Mouse (Mus musculus) olfactory bulb, adult 2 months (tissue): Measurements from ENCODE around the gene Ces3b. TPM values are rescaled to one million over a fixed set of nuclear protein-coding genes. Genes with fewer than 3 reads are reported as not detected.
"Not testable (repeated sequence)": the region's sequence is repeated elsewhere in the genome, so short reads cannot be mapped to it uniquely, and the experiment has no call there.

Source experiments
- H3K27ac ChIP-seq: fragments of 200-500 bp; 2 replicates; pipeline ENCODE4 v1.5.1; 2012; ENCODE audit warnings: low read depth, low read length; ENCODE audit not compliant: insufficient read depth
- H3K4me1 ChIP-seq: fragments of 200-500 bp; 2 replicates; pipeline ENCODE4 v1.6.1; 2012; ENCODE audit warnings: low read length; ENCODE audit not compliant: control insufficient read depth, insufficient read depth
- H3K4me3 ChIP-seq: fragments of 200-500 bp; 2 replicates; pipeline ENCODE4 v1.5.1; 2012; ENCODE audit warnings: mild to moderate bottlenecking, low read depth, low read length, moderate library complexity; ENCODE audit not compliant: insufficient read depth
- CTCF ChIP-seq: fragments of 200-500 bp; IDR thresholded peaks from 2 replicates; pipeline ENCODE4 v1.5.1; 2012; ENCODE audit warnings: low read depth, mild to moderate bottlenecking, low read length, moderate library complexity; ENCODE audit not compliant: insufficient read depth
- POLR2A ChIP-seq: fragments of 200-500 bp; IDR thresholded peaks from 2 replicates; pipeline ENCODE4 v1.6.1; 2012; ENCODE audit warnings: mild to moderate bottlenecking, low read depth, low read length, moderate library complexity; ENCODE audit not compliant: insufficient read depth
- WGBS: fragments of 180-500 bp; shearing (Covaris S2); methylation state at CpG from one replicate; pipeline ENCODE4 v1.1.7; 2018; 5-methylcytosine and 5-hydroxymethylcytosine counted together
- polyA plus RNA-seq: library from polyadenylated mRNA; stranded (reverse); fragments of >200 nt; gene quantifications from 2 replicates; pipeline ENCODE4 v1.2.4, GENCODE M21; 2012; ENCODE audit warnings: low replicate concordance; ENCODE audit not compliant: missing spikeins, insufficient read depth, insufficient read length

The Ces3b gene
- polyA plus RNA-seq, 1 experiment: not detected

GRCm38 (mm10) chr8:105077071-105077470, 6.5 kb upstream of the Ces3b start:
- no peak overlapping the region for H3K27ac ChIP-seq
- H3K4me1 ChIP-seq: no peaks in the 10 kb centered on the region
- TF ChIP-seq POLR2A (no peak), CTCF (no peak)
- 65% methylated on average over 6 of the region's 6 CpGs for WGBS
- H3K4me3 ChIP-seq: no peak overlapping the region

- no peak overlapping the region for H3K27ac ChIP-seq
- WGBS: 88% methylated on average over 5 of the region's 5 CpGs
- no peak overlapping the region for H3K4me3 ChIP-seq
- TF ChIP-seq POLR2A (no peak), CTCF (no peak)
- no peaks in the 10 kb centered on the region for H3K4me1 ChIP-seq
These were observed 5.0 kb upstream of the Ces3b start for GRCm38 (mm10) chr8:105078591-105078990.

DNA sequence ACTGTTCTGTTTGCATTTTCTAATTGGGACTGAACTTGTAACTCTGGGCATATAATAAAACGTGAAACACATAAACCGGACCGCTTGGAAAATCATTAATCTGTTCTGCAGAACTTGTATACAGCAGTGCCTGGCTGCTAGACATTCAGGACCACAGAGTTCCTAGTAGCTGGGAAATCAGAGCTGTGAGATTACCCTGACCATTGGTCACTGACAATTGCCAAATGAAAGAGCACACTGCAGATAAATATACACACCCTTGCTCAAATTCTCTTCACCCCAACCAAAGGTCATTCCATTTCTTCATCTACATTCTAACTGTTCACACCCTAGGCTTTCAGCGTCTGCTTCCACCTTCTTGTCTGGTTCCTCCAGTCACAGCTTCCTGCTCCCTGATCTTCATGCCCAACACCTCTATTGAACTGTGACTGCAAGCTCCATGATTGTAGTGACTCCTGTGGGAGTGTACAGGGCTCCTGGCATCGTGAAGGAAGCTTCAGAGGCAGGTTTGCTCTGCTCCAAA, 2.7 kb upstream of the Ces3b start:
- WGBS: 78% methylated on average over 5 of the region's 5 CpGs
- no peak for TF ChIP-seq CTCF
- no peak for TF ChIP-seq POLR2A
- no peak overlapping the region for H3K27ac ChIP-seq
- no peak overlapping the region for H3K4me3 ChIP-seq
- H3K4me1 ChIP-seq: no peaks in the 10 kb centered on the region

GRCm38 (mm10) chr8:105088166-105088565, 4.6 kb downstream of the Ces3b start:
- H3K4me3 ChIP-seq, H3K4me1 ChIP-seq, H3K27ac ChIP-seq: not testable (repeated sequence)
- 76% methylated on average over 5 of the region's 5 CpGs for WGBS

DNA sequence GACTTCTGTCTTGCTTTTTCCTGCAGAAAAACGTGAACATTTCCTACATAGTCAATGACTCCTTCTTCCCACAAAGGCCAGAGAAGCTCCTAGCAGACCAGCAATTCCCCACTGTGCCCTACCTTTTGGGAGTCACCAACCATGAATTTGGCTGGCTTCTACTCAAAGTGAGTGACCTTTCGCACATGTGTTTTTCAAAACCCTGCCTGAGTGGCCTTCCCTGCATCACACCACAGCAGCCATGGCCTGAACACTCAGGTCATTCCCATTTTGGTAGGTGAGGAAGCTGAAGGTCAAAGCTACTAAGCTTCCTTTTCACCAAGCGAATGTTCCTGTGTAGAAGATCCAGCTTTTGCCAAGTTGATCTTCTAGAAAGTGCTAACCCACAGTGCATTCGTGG, 5.0 kb downstream of the Ces3b start:
- TF ChIP-seq CTCF (no peak), POLR2A (no peak)
- Histone ChIP-seq H3K4me1 (no peaks in the 10 kb centered on the region), H3K4me3 (no peak overlapping the region), H3K27ac (no peak overlapping the region)
- 78% methylated on average over 4 of the region's 4 CpGs for WGBS

GRCm38 (mm10) chr8:105093992-105094391, 10.4 kb downstream of the Ces3b start:
- Histone ChIP-seq H3K4me3 (no peak overlapping the region), H3K4me1 (no peaks in the 10 kb centered on the region), H3K27ac (no peak overlapping the region)
- TF ChIP-seq CTCF (no peak), POLR2A (no peak)
- WGBS: 84% methylated on average over 3 of the region's 3 CpGs

DNA sequence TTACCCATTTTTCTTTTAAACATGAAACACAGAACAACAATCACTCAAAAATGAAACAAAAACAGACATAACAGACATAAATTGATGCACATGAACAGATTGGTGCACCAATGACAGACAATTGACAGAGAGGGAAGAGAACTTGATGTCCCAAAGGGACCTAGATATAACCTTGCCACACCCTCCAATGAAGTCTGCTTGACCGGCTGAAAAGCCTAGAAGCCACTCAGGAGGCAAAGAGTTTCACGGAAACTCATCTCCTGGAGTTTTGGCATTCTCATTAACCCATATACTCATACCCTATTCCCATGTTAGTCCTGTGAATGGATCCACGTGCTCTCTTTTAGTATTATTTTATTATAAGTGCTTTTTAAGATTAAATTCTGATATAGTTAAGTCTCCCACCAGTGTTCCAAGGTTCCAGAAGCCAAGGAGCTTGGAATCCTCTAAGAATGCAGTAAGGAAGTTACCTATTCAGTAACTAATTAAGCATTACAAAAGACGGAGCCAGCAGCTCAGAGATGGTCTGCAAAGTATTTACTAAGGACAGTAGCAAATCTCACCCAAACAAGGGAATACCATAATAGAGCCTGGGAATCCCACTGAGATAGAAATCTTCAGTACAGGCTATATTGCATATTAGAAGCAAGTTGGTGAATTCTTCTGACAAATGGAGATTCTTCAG, 18.7 kb downstream of the Ces3b start:
- 80% methylated on average over 4 of the region's 4 CpGs for WGBS
- H3K27ac ChIP-seq, H3K4me3 ChIP-seq, H3K4me1 ChIP-seq: not testable (repeated sequence)

DNA sequence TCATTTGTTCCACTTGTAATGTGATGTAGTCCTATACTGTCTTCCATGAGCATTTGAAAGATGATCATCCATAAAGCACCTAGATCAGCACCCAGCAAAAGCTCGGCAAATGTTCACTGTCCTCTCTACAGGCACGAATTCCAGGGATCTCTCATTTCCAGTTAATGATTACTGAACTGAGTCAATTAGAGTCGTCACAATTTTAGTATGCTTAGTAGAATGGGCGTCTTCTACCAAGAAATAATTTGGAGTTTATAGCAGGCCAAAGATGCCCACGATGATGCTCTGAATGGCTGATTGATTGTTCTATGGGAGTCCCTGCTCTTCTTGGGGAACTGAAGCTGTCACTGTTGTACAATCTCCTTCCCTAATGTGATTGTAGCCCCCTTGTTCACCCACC, 20.1 kb downstream of the Ces3b start:
- not testable (repeated sequence) for H3K27ac ChIP-seq, H3K4me1 ChIP-seq, H3K4me3 ChIP-seq
- 83% methylated on average over 5 of the region's 5 CpGs for WGBS

DNA sequence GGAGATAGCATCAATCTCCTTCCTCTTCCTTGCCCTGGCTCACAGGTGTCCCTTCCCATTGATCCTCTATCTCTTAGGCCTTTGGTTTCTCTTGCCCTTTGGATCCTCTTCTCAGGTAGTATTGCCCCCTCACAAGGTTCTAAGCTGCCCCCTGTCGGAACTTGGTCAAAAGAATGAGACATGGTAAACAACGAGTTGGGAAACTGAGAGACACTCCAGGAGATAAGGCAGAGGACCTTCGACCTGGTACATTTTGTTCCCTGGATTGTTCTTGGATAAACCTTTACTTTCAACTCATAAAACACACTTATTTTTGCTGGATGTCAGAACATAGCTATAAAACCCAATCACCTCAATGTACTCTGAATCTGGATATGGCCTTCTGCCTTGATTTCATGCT, 20.7 kb downstream of the Ces3b start:
- H3K27ac ChIP-seq: no peak overlapping the region
- whole genome bisulfite sequencing: 89% methylated on average over 3 of the region's 3 CpGs
- no peak for TF ChIP-seq CTCF
- H3K4me1 ChIP-seq: no peaks in the 10 kb centered on the region
- H3K4me3 ChIP-seq: no peak overlapping the region

GRCm38 (mm10) chr8:105129864-105130263, 46.3 kb downstream of the Ces3b start:
- no peak overlapping the region for H3K4me3 ChIP-seq
- no peak overlapping the region for H3K27ac ChIP-seq
- H3K4me1 ChIP-seq: no peaks in the 10 kb centered on the region
- TF ChIP-seq POLR2A (no peak), CTCF (no peak)
- WGBS: 83% methylated on average over 9 of the region's 9 CpGs
